Mouse (Mus musculus): ENCODE measurements around the gene Scrn1. TPM values are rescaled to one million over a fixed set of nuclear protein-coding genes. Genes with fewer than 3 reads are reported as not detected.

Scrn1 gene
- 1 to 10 TPM; 6.1 to 7.4 TPM for total RNA-seq (2021)
- 6.8 and 14.1 TPM in 2 replicates for polyA plus RNA-seq (2012; rRNA removed)
- long read RNA-seq, full-length matches to known transcripts: 5 of 8 reads
- long read RNA-seq, partial matches to known transcripts: 0 of 8 reads
- long read RNA-seq, other reads (novel, unspliced or antisense): 3 of 8 reads

DNA sequence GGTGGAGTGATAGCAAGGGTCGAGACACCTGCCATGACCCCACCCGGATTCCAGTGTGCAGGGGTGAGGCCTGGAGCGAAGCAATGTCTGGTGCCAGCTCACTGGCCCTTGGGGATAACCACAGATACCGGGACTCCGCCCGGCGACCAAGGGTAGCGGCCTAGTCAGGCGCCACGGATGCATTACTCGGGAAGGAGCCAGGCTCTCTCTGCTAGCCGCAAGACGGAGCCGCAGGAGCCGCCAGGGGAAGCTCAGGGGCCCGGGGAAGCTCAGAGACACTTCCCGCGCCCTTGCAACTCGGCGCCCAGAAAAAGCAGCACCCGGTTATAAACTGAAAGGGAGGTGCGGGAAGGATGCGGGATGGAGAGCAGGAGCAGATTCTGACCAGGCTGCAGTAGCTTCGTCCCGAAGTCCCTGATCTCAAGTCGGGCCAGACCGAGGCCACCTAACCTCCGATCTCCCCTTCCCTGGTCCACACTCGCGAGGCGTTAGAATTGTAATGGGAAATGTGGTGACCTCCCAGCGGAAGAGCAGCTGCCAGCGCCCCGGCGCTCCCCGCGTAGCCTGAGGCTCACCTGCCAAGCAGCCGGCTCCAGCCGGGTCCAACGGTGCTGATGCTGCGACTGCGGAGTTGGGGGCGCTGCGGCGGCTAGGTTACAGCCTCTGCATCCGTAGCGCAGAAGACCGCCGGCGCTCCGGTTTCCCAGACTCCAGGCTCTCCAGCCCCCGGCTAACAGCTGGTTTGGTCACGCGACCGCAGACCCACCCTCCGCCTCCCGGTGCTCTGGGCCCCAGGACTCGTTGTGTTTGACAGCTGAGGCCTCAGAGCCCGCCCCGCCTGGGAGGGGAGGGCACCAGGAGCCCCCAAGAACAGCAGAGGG lies at the start of gene Scrn1:
Scrn1 (minus strand) TSS at position 825 of the 881 bp plus-strand sequence.
- intact Hi-C loops (cut with DNase I): no loop called here
- no peaks in the 10 kb centered on the region for H3K36me3 ChIP-seq (ENCODE audit: control insufficient read depth, insufficient read depth, low read length)
- H3K79me2 ChIP-seq (replicated peaks; ENCODE audit: control insufficient read depth, insufficient read depth, low read length): no peaks in the 10 kb centered on the region
- H3K9ac ChIP-seq (ENCODE audit: low read depth, low read length): peak within 1 kb of the TSS; percentile 28
- 4% methylated on average over 60 of the region's 60 CpGs for WGBS
- peaks cover 2% of the 10 kb centered on the region; the same call in 1 of the 2 replicates for H3K4me1 ChIP-seq (ENCODE audit: control insufficient read depth, insufficient read depth, low read length)
- TF ChIP-seq CTCF (IDR thresholded peaks at IDR 0.05): no peak
- no peak for TF ChIP-seq POLR2A (IDR thresholded peaks at IDR 0.05; ENCODE audit: insufficient read depth, low read depth, low read length)
- TF ChIP-seq EP300 (IDR thresholded peaks at IDR 0.05; ENCODE audit: insufficient read depth, low read depth, low read length): no peak
- DNase-seq: peak; percentile 75 to 77
- no peaks in the 10 kb centered on the region for H3K27me3 ChIP-seq (ENCODE audit: control insufficient read depth, insufficient read depth, low read length)
- peak within 1 kb of the TSS; percentile 66 for H3K4me3 ChIP-seq
- H3K27ac ChIP-seq: peak within 1 kb of the TSS; percentile 68

DNA sequence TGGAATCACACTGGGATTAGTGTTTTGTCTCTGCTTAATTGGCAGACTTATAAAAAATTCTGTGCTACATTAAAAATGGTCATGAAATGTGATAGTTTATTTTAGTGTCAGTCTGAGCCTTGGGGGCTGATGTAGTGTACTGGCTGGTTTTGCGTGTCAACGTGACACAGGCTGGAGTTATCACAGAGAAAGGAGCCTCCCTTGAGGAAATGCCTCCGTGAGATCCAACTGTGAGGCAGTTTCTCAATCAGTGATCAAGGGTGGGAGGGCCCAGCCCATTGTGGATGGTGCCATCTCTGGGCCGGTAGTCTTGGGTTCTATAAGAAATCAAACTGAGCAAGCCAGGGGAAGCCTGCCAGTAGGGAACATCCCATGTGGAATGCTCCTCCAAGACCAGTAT lies 40.0 kb upstream of the Scrn1 start:
- Histone ChIP-seq H3K4me3 (no peak overlapping the region), H3K36me3 (ENCODE audit: control insufficient read depth, insufficient read depth, low read length) (no peaks in the 10 kb centered on the region; the same call in 1 of the 2 replicates), H3K27me3 (ENCODE audit: control insufficient read depth, insufficient read depth, low read length) (no peaks in the 10 kb centered on the region), H3K4me1 (ENCODE audit: control insufficient read depth, insufficient read depth, low read length) (peaks cover 2% of the 10 kb centered on the region), H3K27ac (no peak overlapping the region), H3K9ac (ENCODE audit: low read depth, low read length) (no peak overlapping the region), H3K79me2 (replicated peaks; ENCODE audit: control insufficient read depth, insufficient read depth, low read length) (no peaks in the 10 kb centered on the region)
- no peak for TF ChIP-seq EP300 (IDR thresholded peaks at IDR 0.05; ENCODE audit: insufficient read depth, low read depth, low read length)
- TF ChIP-seq CTCF (IDR thresholded peaks at IDR 0.05): no peak
- TF ChIP-seq POLR2A (IDR thresholded peaks at IDR 0.05; ENCODE audit: insufficient read depth, low read depth, low read length): no peak
- no peak for DNase-seq
- 40% methylated on average over 4 of the region's 4 CpGs for WGBS
- intact Hi-C loops (cut with DNase I): no loop called here

DNA sequence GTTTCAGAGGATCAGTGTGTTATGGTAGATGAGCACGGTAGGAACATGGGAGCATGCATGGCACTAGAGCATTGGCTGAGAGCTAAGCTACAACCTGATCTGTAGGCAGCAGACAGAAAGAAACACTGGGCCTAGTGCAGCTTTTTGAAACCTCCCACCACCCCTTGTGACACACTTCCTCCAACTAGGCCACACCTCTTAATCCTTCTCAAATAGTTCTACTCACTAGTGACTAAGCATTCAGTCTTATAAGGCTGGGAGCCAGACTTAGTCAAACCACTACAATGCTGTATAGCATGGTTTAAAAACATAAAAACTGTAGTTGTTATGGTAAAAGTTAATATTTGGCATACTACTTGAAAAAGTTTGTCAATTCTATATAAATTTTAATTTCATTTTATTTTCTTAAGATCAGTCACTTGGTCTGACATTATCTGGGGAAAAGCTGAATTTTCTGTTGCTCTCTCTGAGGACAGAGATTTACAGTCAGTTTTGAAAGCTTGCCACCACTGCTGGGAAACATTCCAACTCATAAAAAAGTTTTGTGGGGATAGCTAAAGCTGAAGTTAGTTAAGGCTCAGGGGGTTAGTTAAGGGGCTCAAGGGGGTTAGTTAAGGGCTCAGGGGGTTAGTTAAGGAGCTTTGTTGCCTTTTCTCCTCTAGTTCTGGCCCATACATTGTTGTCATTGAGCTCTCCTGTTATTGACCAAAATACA lies 37.9 kb upstream of the Scrn1 start:
- intact Hi-C loops (cut with DNase I): no loop called here
- no peak for DNase-seq

DNA sequence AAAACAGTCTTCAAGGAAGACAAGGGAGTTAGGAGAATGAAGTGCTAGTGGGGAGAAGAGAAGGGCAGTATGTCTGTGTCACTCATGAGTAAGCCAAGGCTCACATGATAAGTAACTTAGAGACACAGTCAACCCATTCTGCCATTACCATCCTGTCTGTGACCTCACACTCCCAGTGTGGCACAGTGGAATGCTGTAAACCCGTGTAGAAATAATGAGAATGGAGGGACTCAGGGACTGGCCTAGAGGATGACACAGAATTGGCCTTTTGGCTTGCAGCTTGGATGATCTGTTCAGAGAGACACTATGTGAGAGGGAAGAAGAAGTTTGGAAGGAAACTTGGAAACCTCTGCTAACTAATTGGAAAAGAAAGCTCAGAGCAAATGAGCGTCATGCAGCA lies 36.6 kb upstream of the Scrn1 start:
- TF ChIP-seq POLR2A (IDR thresholded peaks at IDR 0.05; ENCODE audit: insufficient read depth, low read depth, low read length) (no peak), EP300 (IDR thresholded peaks at IDR 0.05; ENCODE audit: insufficient read depth, low read depth, low read length) (no peak), CTCF (IDR thresholded peaks at IDR 0.05) (no peak)
- intact Hi-C loops (cut with DNase I): no loop called here
- WGBS: 75% methylated on average over 2 of the region's 2 CpGs
- Histone ChIP-seq H3K79me2 (replicated peaks; ENCODE audit: control insufficient read depth, insufficient read depth, low read length) (0 out of 2 replicates have a peak, but pooled peaks cover 1% of the 10 kb centered on the region), H3K4me1 (ENCODE audit: control insufficient read depth, insufficient read depth, low read length) (peaks cover 2% of the 10 kb centered on the region), H3K27me3 (ENCODE audit: control insufficient read depth, insufficient read depth, low read length) (no peaks in the 10 kb centered on the region), H3K9ac (ENCODE audit: low read depth, low read length) (no peak overlapping the region), H3K27ac (no peak overlapping the region), H3K36me3 (ENCODE audit: control insufficient read depth, insufficient read depth, low read length) (no peaks in the 10 kb centered on the region; the same call in 1 of the 2 replicates), H3K4me3 (no peak overlapping the region)
- no peak for DNase-seq

More for the DNA sequence above, 37.9 kb upstream of the Scrn1 start:
- Histone ChIP-seq H3K9ac (ENCODE audit: low read depth, low read length) (no peak overlapping the region), H3K36me3 (ENCODE audit: control insufficient read depth, insufficient read depth, low read length) (no peaks in the 10 kb centered on the region; the same call in 1 of the 2 replicates), H3K79me2 (replicated peaks; ENCODE audit: control insufficient read depth, insufficient read depth, low read length) (0 out of 2 replicates have a peak, but pooled peaks cover 1% of the 10 kb centered on the region), H3K27ac (no peak overlapping the region), H3K4me3 (no peak overlapping the region), H3K27me3 (ENCODE audit: control insufficient read depth, insufficient read depth, low read length) (no peaks in the 10 kb centered on the region), H3K4me1 (ENCODE audit: control insufficient read depth, insufficient read depth, low read length) (peaks cover 2% of the 10 kb centered on the region)
- TF ChIP-seq POLR2A (IDR thresholded peaks at IDR 0.05; ENCODE audit: insufficient read depth, low read depth, low read length) (no peak), CTCF (IDR thresholded peaks at IDR 0.05) (no peak), EP300 (IDR thresholded peaks at IDR 0.05; ENCODE audit: insufficient read depth, low read depth, low read length) (no peak)
- WGBS: 100% methylated on average over 1 of the region's 1 CpGs

DNA sequence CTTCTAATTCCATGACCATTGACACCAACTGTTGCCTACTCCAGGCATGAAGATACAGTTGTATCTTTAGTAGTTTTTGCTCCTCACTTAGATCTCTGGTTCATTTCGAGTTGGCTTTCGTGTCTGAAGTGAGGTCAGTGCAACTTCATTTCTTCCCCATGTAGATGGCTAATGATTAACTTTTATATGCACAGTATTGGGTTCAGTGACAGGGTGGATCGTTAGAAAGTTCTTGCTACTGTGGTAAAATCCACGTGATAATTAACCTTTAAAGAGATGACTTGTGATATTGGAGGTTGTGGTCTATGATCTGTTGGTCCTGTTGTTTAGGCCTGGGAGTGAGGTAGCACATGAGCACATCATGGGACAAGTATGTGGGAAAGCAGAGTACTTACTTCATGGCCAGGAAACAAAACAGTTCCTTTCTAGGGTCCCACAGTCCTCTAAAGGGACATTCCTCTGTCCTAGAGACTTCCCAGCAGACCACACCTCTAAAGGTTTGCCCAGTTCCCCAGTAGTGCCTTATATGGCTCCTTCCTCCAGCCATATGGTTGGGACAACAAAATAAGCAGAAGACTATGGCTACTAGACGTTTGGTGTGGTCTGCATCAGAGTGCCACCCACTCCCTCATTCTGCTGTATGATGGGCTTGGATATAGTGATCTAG lies 34.5 kb upstream of the Scrn1 start:
- no peaks in the 10 kb centered on the region; the same call in 1 of the 2 replicates for H3K36me3 ChIP-seq (ENCODE audit: control insufficient read depth, insufficient read depth, low read length)
- no peak overlapping the region for H3K27ac ChIP-seq
- intact Hi-C loops (cut with DNase I): no loop called here
- H3K4me1 ChIP-seq (ENCODE audit: control insufficient read depth, insufficient read depth, low read length): no peaks in the 10 kb centered on the region; the same call in none of the 2 replicates
- H3K79me2 ChIP-seq (replicated peaks; ENCODE audit: control insufficient read depth, insufficient read depth, low read length): 0 out of 2 replicates have a peak, but pooled peaks cover 1% of the 10 kb centered on the region
- no peak overlapping the region for H3K9ac ChIP-seq (ENCODE audit: low read depth, low read length)
- no peaks in the 10 kb centered on the region for H3K27me3 ChIP-seq (ENCODE audit: control insufficient read depth, insufficient read depth, low read length)
- 78% methylated on average over 5 of the region's 5 CpGs for WGBS
- TF ChIP-seq EP300 (IDR thresholded peaks at IDR 0.05; ENCODE audit: insufficient read depth, low read depth, low read length): no peak
- TF ChIP-seq POLR2A (IDR thresholded peaks at IDR 0.05; ENCODE audit: insufficient read depth, low read depth, low read length): no peak
- TF ChIP-seq CTCF (IDR thresholded peaks at IDR 0.05): no peak
- H3K4me3 ChIP-seq: no peak overlapping the region
- DNase-seq: no peak
